Mouse (Mus musculus) activated CD4-positive, CD25-positive, alpha-beta regulatory T cell, adult 4 months (primary cell): ENCODE results near the gene Acmsd. TPM values are rescaled to one million over a fixed set of nuclear protein-coding genes. Genes with fewer than 3 reads are reported as not detected.

Experiments
- ATAC-seq: one replicate; pipeline ENCODE4 v1.8.0; 2017
- polyA plus RNA-seq, 2 experiments: library from polyadenylated mRNA; unstranded; fragments of 100-300 nt; shearing (Covaris generic); gene quantifications; one replicate each; pipeline ENCODE4 v1.2.1; 2017

Acmsd gene
- polyA plus RNA-seq, 2 experiments from 2014 or later: 0.12 TPM; not detected in 1

DNA sequence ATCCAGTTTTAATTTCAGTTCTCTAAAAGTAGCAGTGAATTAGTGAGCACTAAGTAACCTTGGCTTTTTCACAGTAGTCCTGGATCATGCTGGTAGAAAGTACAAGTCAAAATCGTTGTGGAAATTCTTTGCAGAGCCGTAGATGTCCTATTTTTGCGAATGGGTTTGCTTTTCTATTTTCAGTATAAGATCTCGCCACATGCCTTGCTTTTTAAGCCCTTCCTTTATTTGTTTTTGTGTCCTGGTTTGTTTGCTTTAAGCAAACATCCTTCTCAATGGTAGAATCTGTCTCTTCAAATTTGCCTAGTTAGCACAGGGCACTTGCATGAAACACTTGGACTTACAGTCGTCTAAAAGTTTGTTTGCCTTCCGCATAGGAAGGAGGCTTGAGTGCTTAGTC, 47.0 kb downstream of the Acmsd start:
- no peak for ATAC-seq

DNA sequence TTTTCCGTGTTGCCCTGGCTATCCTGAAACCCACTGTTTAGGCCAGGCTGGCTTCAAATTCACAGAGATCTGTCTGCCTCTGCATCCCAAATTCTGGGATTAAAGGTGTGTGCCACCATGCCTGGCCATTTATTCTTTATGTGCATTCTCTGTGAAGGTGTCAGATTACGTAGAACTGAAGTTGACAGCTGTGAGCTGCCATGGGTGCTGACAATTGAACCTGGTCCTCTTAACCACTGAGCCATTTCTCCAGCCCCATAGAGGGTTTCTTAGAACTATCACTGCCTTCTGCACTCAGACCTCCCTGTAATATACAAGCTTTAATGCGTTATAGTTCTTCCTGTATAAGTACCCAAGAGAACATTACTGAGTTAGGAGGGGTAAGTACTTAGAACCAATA, 49.4 kb downstream of the Acmsd start:
- no peak for ATAC-seq

DNA sequence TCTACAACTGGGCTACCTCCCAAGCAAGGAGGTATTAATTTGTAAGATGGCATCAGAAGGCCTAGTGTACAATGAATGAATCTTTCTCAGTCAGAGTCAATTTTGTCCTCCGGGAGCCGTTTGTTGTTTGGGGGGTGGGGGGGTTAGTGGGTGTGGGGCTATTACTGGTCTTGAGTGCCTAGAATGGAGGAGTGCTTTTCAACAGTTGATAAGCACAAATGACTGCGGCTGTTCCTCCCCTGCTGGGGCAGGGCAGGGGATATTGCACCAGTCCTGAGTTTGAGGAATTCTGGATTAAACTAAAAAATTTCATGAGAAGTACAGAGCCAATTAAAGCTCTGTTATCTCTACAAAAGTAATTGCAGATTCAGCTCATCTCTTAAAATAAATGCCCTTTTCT, 50.9 kb downstream of the Acmsd start:
- ATAC-seq: no peak

GRCm38 (mm10) chr1:127780849-127781248, 51.6 kb downstream of the Acmsd start:
- no peak for ATAC-seq

DNA sequence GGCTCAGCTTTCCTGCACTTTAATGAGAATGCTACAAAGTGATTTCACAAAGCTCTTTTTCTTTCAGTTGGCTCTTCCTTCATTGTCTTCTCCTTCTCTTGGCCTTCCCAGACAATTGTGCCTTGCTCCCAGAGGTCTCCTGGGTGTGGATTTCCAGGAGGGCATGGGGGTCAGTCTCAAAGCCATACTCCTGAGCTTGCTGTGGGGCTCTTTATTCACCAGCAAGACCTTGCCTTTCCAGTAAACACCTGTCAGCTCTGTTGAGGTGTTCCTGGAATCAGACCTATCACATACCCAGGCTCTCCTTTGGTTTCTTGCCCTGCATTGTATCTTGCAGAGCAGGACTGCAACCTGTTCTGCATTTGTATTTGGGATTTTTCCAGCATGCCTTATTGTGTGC, 54.6 kb downstream of the Acmsd start:
- no peak for ATAC-seq

DNA sequence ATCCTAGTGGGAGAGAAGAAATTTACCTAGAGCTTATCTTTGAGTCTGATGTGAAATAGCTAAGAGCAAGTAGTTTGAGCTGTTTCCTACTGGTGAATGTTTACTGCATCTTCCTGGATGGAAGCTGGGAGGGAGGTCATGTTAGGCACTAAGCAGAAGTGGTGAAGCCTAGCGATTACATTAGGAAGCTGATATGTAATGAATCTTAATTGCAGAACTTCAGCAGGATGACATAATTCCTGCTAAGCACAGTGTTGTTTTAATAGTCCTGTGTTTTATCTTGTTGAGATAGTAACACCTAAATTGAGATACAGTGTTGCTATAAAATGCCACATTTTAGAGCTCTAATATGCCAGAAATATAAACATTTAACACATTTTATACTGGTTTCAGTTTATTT, 56.7 kb downstream of the Acmsd start:
- no peak for ATAC-seq

GRCm38 (mm10) chr1:127788943-127789342, 59.7 kb downstream of the Acmsd start:
- ATAC-seq: no peak

DNA sequence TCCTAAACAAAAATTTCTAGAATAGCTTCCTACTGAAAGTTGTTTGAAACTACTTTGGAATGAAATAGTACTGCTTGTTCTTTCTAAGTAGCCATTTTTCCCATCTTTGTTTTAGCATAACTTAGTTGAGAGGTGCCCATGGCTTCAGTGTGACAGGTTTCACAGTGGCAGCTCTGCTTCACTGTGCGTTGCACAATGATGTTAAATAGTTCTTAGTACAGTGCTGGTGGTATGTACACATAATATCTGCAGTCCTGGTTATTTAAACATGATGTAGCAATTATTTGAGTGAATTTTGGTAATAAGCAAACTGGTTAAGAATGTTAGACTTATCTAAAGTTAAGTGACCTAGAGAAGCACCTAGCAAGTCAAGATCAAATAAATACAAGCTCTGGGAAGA, 64.2 kb downstream of the Acmsd start:
- no peak for ATAC-seq

- ATAC-seq: no peak
These were observed 66.0 kb downstream of the Acmsd start for GRCm38 (mm10) chr1:127795087-127795769.

DNA sequence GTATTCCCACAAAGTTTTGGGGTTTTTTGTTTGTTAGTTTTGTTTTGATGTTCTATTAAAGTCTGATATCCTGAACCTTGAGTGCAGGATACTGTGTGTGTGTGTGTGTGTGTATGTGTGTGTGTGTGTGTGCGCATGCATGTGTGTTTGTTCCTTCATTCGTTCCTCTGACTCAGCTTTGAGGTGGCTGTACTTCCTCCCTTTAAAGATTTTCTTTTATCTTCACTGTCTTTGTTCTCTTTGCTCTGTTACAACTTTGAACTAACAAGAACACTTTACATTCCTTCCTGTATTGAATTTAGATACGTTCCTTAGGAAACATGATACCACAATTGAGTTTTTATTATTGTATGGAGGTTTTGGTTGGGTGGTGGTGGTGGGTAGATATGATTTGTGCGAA, 67.1 kb downstream of the Acmsd start:
- ATAC-seq: peak; percentile 95

- no peak for ATAC-seq
These were observed 67.5 kb downstream of the Acmsd start for GRCm38 (mm10) chr1:127796752-127797151.

GRCm38 (mm10) chr1:127802916-127803315, 73.7 kb downstream of the Acmsd start:
- no peak for ATAC-seq

GRCm38 (mm10) chr1:127808671-127809070, 79.5 kb downstream of the Acmsd start:
- ATAC-seq: no peak

DNA sequence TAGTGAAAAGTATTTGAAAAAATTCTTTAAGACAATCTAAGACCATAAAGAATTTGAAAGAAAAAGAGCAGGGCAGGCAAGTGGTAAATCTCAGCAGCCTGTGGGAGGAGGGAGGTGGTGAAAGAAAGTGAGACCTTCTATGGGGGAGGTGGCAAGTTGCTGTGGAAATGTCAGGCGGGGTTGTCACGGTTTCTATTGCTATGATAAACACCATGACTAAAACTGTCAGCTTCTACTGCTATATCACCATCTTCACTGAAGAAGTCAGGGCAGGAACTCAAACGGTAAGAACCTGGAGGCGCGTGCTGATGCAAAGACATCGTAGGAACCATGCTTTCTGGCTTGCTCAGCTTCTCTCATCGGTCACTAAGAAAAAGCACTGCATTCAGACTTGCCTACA, 83.7 kb downstream of the Acmsd start:
- ATAC-seq: peak; percentile 68

- ATAC-seq: no peak
These were observed 87.2 kb downstream of the Acmsd start for GRCm38 (mm10) chr1:127816381-127816780.

Other genes with a start within 250 kb of the Acmsd start
- gene Tmem163, start 49.9 kb upstream of the Acmsd start, polyA plus RNA-seq: not detected
- gene Ccnt2, start 44.8 kb downstream of the Acmsd start, polyA plus RNA-seq: 10 to 100 TPM; 84.2 to 85.8 TPM
- gene Map3k19, start 125.6 kb downstream of the Acmsd start, polyA plus RNA-seq: under 1 TPM; 0.16 to 0.43 TPM
- gene Rab3gap1, start 139.4 kb downstream of the Acmsd start, polyA plus RNA-seq: 10 to 100 TPM; 48.1 to 55.1 TPM